Mouse (Mus musculus) ZHBTc4 (cell line): ENCODE measurements at regions not wholly inside any gene's neighbourhood (a gene's known extent, or its start where the extent isn't known, plus 50 kb on each side); places are given as distances from the start of the nearest gene placed in this dataset.
"Not testable (repeated sequence)": the region's sequence is repeated elsewhere in the genome, so short reads cannot be mapped to it uniquely, and the experiment has no call there.

ENCODE experiments used
- DNase-seq: peaks from one replicate; pipeline ENCODE4 v3.0.0-alpha.2; 2011; ENCODE audit warnings: low read depth, low spot score

DNA sequence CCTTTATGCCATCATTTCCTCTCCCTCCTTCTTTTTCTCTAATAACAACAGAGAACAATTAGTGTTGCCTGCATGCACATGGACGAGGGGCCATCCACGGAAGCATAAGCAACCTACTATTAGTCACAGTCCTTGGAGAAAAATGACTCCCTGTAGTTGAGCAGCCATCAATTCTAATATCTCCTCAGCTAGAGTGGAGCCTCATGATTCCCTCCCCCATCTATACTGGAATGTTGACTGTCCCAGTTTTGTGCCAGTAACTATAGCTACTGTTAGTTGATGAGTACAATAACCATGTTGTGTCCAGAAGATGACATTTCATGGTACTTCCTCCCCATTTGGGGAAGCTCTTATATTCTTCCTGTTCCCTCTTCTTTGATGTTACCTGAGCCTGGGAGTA is 64.3 kb upstream of the Rtn4 start:
- DNase-seq: no peak

- DNase-seq: no peak
These were observed 60.3 kb upstream of the Rtn4 start for GRCm38 (mm10) chr11:29632486-29632885.

DNA sequence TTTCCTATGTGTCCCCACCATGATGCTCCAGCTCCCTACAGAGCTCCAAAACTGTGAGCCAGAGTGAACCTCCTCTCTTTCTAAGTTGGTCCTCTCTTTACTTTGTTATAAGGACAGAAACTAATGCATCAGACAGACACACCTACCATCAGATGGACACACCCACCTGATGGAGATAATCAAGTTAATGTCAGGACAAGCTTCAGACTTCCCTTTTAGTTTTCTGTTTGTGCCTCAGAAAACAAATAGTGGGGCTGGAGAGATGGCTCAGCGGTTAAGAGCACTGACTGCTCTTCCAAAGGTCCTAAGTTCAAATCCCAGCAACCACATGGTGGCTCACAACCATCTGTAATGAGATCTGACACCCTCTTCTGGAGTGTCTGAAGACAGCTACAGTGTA is 59.5 kb upstream of the Rtn4 start:
- not testable (repeated sequence) for DNase-seq

DNA sequence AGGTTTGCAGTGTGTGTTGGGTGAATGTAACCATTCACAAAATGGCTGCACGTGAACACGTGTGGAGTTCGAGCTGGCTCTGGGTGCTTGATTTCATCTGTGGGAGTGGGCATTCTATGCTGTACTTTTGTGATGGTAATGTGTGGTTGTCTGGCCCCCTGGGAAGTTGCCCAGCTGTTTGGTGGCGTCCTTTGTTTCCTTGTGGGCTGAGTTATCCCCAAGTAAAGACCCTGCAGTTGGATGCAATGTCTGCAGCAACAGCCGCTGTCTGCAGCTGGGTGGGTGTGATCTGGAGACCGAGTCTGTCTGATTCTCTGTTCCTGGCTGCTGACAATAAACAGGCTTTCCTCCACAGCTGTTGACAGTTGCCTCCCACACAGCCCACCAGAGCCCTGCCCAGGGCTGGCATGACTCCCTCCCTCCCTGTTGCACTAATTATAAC is 56.0 kb upstream of the Rtn4 start:
- peak; percentile 88 for DNase-seq

DNA sequence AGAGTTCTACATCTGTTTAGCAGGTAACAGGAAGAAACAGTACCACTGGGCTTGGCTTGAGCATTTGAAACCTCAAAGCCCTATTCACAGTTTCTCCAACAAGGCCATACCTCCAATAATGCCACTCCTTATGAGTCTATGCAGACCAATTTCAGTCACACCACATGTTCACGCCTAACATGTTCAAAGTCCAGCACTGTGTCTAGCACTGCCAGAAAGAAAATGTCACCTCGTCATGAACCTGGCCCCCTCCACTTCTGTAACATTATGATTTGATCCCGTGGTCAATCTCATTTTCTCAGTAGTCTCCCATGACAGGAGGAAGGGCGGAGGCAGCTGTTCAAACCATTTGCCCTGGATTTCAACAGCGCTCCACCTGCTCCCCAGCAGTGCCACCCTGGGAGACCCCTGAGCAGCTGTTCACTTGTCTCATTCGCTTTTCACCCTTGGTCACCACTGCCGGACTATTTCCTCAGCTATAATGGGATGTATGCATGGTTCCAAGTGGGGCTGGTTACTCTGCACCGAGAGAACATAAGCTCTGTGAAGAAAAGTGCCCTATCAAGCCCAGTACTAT is 54.6 kb upstream of the Rtn4 start:
- no peak for DNase-seq

DNA sequence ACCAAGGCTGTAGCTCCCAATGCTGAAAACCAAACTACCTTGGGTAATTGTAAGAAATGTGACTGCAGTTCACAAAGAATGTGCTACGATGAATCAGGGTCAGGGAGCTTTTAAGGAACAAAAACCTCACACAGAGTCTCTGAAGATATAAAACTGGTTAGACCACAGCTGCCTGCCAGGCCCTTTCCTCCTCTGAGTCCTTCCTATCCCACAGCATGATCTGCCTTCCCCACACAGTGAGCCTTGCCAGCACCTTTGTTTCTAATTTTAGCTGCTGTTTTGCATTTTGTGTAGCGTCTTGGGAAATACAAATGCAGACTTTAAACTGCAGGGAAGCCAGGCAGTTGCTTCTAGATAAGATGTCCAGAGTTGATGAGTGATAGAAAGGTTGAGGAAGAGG is 53.9 kb upstream of the Rtn4 start:
- DNase-seq: no peak
